Mouse (Mus musculus): ENCODE measurements around the gene Nosip.
"Not testable (repeated sequence)": the region's sequence is repeated elsewhere in the genome, so short reads cannot be mapped to it uniquely, and the experiment has no call there.

The Nosip gene

DNA sequence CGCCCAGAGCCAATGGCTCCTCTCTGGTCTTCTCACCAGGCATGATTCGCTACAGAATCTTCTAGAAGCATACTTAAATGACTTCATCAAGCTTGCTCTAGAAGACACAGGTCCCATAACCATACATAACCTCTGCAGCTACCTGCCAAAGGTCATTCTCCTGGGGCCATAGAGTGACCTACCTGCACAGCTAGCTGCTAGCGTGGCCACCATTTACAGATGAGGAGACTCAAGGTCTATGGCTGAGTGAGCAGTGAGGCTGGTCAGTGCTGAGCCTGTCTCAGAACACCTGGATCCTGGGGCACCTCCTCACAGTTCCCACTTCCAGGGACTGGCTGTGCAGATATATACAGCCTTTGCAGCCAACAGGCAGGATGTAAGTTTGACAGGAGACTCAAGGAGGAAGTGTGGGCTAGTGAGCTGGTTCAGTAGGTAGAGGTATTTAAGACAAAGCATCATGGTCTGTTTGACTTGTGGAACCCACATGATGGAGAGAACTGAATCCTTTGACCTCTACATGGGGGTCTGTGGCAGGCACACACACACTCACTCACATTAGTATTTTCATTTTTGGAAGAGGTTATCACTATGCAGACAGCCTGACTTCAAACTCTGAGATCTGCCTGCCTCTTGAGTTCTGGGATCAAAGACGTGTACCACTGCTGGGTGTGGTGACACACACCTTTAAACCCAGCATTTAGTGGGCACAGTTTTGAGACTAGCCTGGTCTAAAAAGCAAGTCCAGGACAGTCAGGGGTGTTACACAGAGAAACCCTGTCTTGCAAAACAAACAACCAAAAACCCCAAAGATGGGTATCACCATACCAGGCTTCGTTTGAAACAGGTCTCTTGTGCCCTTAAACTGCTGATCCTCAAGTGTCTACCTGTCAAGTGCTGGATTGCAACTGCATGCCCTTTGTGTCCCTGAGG is 57.8 kb downstream of the Nosip start:
- no peak for DNase-seq

DNA sequence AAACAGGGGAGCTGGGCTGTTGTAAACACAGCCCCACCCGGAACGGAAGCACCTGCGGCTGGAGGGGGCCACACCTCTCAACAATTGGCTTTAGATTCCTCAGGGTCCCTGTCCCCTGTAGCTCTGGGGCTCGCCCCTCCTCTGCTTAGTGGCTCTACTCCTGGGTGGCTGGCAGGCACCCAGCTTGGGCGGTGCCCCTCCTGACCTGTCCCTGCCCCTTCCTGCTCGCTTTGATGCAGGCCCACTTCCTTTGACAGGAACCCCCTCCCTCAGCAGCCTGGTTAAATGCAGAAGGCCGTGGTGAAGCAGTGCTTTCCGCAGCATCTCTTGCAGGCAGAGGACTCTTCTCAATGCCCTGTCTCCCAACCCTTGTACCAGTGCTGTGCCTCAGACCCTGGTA is 59.2 kb downstream of the Nosip start:
- no peak for DNase-seq

DNA sequence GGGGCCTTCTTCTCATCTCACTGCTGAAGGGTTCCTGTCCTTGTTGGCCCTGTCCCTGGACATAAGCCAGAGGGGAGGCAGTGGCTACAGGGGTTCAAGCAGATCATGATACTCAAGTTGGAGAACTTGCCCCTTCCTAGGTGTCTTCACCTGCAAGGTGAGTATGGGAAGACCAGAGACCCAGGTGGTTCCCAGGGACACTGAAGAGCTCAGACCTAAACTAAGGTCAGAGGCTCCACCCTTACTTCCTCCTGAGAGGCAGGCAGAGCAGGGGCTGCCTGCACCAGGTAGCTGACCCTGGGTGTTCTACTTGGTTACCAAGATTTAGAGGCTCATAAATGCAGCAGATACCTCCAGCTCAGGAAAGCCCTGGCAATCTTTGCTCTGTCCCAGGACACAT is 59.7 kb downstream of the Nosip start:
- DNase-seq = no peak

GRCm38 (mm10) chr7:45122561-45123185 is 60.4 kb downstream of the Nosip start:
- DNase-seq = no peak

GRCm38 (mm10) chr7:45123186-45123570 is 60.9 kb downstream of the Nosip start:
- DNase-seq = no peak

- peak; percentile 99 for DNase-seq
Observed at GRCm38 (mm10) chr7:45124224-45125143, 62.3 kb downstream of the Nosip start, which contains the start of gene Rps11. Gene Rps11 (minus strand): TSS chr7:45124439.

GRCm38 (mm10) chr7:45125144-45125600 is 62.9 kb downstream of the Nosip start:
- DNase-seq = no peak

DNA sequence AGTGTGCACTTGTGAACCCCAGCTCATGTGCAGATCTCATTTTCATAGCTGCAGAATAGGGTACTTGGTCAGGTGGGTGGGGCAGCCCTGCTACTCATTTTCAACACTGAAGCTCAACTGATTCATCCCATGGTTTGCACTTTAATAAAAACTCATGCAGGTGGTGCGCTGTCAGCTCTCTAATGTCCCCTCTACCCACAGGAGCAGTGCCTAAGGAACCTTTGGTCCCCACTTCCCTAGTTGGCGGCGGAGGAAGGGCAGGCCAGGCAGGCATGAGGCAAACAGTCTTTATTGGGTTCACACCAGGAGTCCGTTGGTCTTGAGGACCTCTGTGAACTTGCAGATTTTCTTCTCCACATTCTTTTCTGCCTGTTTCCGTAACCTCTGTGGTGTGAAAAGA is 63.4 kb downstream of the Nosip start:
- not testable (repeated sequence) for DNase-seq

DNA sequence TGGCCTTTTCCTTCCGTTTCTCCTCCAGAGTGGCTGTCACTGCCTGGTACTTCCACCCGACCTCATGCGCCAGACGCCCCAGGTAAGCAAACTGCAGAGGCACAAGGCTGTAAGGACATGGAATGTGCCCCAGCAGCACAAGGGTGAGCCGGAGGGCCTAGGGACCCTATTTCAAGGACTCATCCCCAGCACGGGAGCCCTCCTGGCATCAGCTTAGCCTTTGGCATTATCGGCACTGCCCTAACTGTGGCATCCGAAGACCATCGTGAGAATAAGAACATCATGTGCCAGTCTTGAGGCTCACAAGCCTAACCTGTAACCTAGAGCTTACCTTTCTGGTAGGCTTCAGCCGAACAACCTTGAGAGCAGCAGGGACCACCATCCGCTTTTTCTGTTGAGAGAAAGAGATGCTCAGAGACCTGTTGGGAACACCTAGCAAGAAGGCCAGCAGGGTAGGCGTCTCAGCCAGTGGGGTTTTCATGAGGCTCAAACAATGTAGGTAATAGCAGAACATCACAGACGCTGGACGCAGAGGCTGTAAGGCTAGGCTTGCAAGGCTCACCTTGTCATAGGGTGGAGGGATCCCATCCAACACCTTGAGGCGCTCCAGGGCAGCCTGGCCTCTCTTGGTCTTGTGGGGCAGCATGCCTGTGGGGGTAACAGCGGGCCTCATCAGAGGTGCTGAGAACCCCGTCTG is 64.1 kb downstream of the Nosip start:
- no peak for DNase-seq

- DNase-seq = no peak
Observed at GRCm38 (mm10) chr7:45126844-45127699, 64.8 kb downstream of the Nosip start.
